Mouse (Mus musculus) intestine, embryonic 16.5 days (tissue): ENCODE results near the gene Tssc4. TPM values are rescaled to one million over a fixed set of nuclear protein-coding genes. Genes with fewer than 3 reads are reported as not detected.

Experiments
- ATAC-seq: fragments of 200-750 bp; cut with Nextera tagmentation; 2 replicates; pipeline ENCODE4 v1.8.0; 2017; ENCODE audit warnings: moderate TSS enrichment, moderate library complexity
- H3K27ac ChIP-seq: fragments of 300-500 bp; sonication (generic); 2 replicates; pipeline ENCODE4 v1.5.1; 2014; ENCODE audit warnings: mild to moderate bottlenecking, low read length
- H3K27me3 ChIP-seq: fragments of 300-500 bp; sonication (generic); replicated peaks from 2 replicates; pipeline ENCODE4 v1.6.1; 2014; ENCODE audit warnings: low read length, control low read depth, mixed read lengths; ENCODE audit not compliant: control insufficient read depth, insufficient read depth
- H3K36me3 ChIP-seq: fragments of 300-500 bp; sonication (generic); 2 replicates; pipeline ENCODE4 v1.6.1; 2014; ENCODE audit warnings: low read length, control low read depth; ENCODE audit not compliant: control insufficient read depth, insufficient read depth
- H3K4me1 ChIP-seq: fragments of 300-500 bp; sonication (generic); 2 replicates; pipeline ENCODE4 v1.6.1; 2014; ENCODE audit warnings: low read length, control low read depth, mixed read lengths; ENCODE audit not compliant: control insufficient read depth, insufficient read depth
- H3K4me2 ChIP-seq: fragments of 300-500 bp; sonication (generic); 2 replicates; pipeline ENCODE4 v1.6.1; 2014; ENCODE audit warnings: low read depth, low read length, control low read depth
- H3K4me3 ChIP-seq: fragments of 300-500 bp; sonication (generic); 2 replicates; pipeline ENCODE4 v1.5.1; 2014; ENCODE audit warnings: mild to moderate bottlenecking, low read length
- H3K9ac ChIP-seq: fragments of 300-500 bp; sonication (generic); 2 replicates; pipeline ENCODE4 v1.6.1; 2014; ENCODE audit warnings: low read depth, low read length
- H3K9me3 ChIP-seq: fragments of 300-500 bp; sonication (generic); 2 replicates; pipeline ENCODE4 v1.6.1; 2016; ENCODE audit warnings: low read length, control low read depth; ENCODE audit not compliant: control insufficient read depth
- WGBS: fragments of 180-500 bp; shearing (Covaris S2); extraction: QIAGEN DNeasy Blood & Tissue Kit; methylation state at CpG from one replicate; pipeline ENCODE4 v1.1.7; 2014; 5-methylcytosine and 5-hydroxymethylcytosine counted together
- polyA plus RNA-seq: library from polyadenylated mRNA; unstranded; fragments of >200 nt; fragmentation: Nextera tagmentation; extraction: Ambion mirVana; gene quantifications from 2 replicates; pipeline ENCODE4 v1.2.1, GENCODE M21; 2015

Tssc4 gene
- polyA plus RNA-seq, 1 experiment from 2014 or later: 74.7 TPM

GRCm38 (mm10) chr7:143033581-143033980 lies 35.5 kb upstream of the Tssc4 start:
- ATAC-seq: no peak
- H3K36me3 ChIP-seq: no peaks in the 10 kb centered on the region
- no peak overlapping the region for H3K4me3 ChIP-seq
- H3K27ac ChIP-seq: no peak overlapping the region
- no peak overlapping the region for H3K4me2 ChIP-seq
- no peaks in the 10 kb centered on the region for H3K9me3 ChIP-seq
- 84% methylated on average over 4 of the region's 4 CpGs for WGBS
- no peak overlapping the region for H3K9ac ChIP-seq
- no peaks in the 10 kb centered on the region for H3K27me3 ChIP-seq
- H3K4me1 ChIP-seq: no peaks in the 10 kb centered on the region

- Histone ChIP-seq H3K27me3 (no peaks in the 10 kb centered on the region), H3K4me2 (no peak overlapping the region), H3K9me3 (no peaks in the 10 kb centered on the region), H3K27ac (no peak overlapping the region), H3K9ac (no peak overlapping the region), H3K4me1 (no peaks in the 10 kb centered on the region), H3K4me3 (no peak overlapping the region), H3K36me3 (no peaks in the 10 kb centered on the region)
- 94% methylated on average over 2 of the region's 2 CpGs for WGBS
- no peak for ATAC-seq
These were observed 34.9 kb upstream of the Tssc4 start for GRCm38 (mm10) chr7:143034112-143034511.

DNA sequence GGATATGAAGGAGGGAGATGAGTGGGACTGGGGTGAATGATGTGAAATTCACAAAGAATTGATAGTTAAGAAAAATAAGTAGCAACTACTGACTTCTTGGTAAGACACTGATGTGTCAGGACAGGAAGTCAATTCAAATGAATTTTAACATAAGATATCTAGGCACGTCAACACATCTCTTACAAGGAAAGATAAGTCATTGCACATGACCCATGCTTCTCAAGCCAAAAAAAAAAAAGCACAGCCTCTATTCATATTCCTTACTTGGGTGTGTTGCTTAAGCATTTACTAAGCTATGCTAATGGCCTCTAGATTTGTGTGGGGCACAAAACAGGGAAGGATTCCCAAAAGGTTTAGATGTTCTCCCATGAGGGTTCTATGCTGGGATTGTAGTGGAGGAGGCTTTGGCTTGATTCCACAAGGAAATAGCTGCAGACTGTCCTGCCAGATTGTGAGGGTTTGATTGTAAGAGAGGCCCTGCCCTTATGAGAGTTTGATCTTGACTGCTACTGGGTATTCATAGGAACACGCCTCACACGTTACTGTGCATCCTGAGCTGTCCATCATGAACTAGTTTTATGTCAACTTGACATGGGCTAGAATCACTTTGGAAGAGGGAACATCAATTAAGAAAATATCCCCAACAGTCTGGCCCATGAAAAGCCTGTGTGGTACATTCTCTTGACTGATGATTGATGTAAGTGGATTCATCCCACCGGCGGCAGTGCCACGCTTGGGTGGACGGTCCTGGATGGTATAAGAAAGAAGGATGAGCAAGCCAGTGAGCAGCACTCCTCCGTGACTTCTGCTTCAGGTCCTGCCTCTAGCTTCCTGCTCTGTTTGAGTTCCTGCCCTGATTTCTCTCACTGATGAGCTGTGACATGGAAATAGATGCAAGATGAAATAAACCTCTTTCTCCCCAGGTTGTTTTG lies 34.3 kb upstream of the Tssc4 start:
- H3K4me1 ChIP-seq: no peaks in the 10 kb centered on the region
- no peaks in the 10 kb centered on the region for H3K36me3 ChIP-seq
- no peak overlapping the region for H3K4me2 ChIP-seq
- ATAC-seq: no peak
- H3K27me3 ChIP-seq: no peaks in the 10 kb centered on the region
- no peak overlapping the region for H3K9ac ChIP-seq
- WGBS: 92% methylated on average over 8 of the region's 8 CpGs
- H3K4me3 ChIP-seq: no peak overlapping the region
- H3K27ac ChIP-seq: no peak overlapping the region
- H3K9me3 ChIP-seq: no peaks in the 10 kb centered on the region

- WGBS: 73% methylated on average over 3 of the region's 3 CpGs
- no peak overlapping the region for H3K27ac ChIP-seq
- H3K4me1 ChIP-seq: peaks cover 6% of the 10 kb centered on the region
- H3K4me2 ChIP-seq: no peak overlapping the region
- no peaks in the 10 kb centered on the region for H3K27me3 ChIP-seq
- H3K9ac ChIP-seq: no peak overlapping the region
- no peaks in the 10 kb centered on the region for H3K9me3 ChIP-seq
- no peak for ATAC-seq
- H3K4me3 ChIP-seq: no peak overlapping the region
- H3K36me3 ChIP-seq: no peaks in the 10 kb centered on the region
These were observed 32.3 kb upstream of the Tssc4 start for GRCm38 (mm10) chr7:143036787-143037186.

DNA sequence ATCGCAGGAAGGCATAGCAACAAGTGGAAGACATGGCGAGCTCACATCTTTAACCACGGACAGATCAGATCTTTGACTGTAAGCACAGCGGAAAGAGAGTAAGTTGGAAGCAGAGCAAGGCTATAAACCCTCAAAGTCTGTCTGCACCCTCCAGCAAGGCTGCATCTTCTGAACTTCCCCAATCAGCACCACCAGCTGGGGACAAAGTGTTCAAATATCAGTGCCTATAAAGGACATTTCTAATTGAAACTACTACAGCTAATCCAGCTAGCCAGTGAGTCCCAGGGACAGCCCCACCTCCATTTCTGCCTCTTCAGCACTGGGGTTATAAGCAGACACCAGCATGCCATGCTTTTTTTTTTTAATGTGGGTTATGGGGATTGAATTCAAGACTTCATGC lies 31.7 kb upstream of the Tssc4 start:
- H3K9me3 ChIP-seq: no peaks in the 10 kb centered on the region
- peaks cover 9% of the 10 kb centered on the region for H3K4me1 ChIP-seq
- H3K27ac ChIP-seq: no peak overlapping the region
- H3K27me3 ChIP-seq: no peaks in the 10 kb centered on the region
- no peak overlapping the region for H3K9ac ChIP-seq
- no peak overlapping the region for H3K4me3 ChIP-seq
- 91% methylated on average over 4 of the region's 4 CpGs for WGBS
- no peak for ATAC-seq
- H3K4me2 ChIP-seq: no peak overlapping the region
- H3K36me3 ChIP-seq: no peaks in the 10 kb centered on the region

DNA sequence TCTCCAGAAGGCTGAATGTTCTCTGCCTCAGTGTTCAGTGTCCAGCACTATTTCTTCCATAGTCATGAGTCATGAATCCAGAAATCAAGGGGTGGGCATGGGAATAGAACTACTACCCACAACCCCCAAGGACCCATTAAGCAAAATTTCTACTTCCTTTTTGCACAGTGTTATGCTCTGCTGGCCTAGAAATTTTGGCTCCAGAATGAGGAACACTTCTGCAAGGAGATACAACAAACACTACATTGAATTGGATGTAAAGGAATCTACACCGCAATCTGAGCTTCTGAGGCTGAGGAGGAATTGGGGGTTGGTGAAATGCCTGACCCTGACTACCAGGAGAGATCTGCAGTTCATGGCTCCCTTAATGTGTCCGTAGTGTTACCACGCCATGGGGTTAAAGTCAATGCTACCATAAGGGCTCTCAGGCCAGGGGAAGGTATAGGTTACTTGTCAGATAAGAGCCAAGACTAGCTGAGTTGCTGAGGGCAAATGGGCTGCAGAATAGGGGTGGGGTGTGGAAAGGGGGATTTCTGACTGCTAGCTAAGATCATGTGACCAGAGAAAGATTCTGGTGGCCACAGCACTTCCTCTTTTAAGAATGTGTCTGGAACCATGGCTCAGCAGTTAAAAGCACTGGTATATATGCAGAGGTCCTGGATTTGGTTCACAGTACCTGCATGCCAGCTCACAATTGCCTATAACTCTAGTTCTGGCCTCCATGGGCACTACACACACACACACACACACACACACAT lies 30.7 kb upstream of the Tssc4 start:
- Histone ChIP-seq H3K9me3 (no peaks in the 10 kb centered on the region), H3K27me3 (no peaks in the 10 kb centered on the region), H3K4me2 (no peak overlapping the region), H3K27ac (no peak overlapping the region), H3K36me3 (no peaks in the 10 kb centered on the region), H3K4me3 (no peak overlapping the region), H3K9ac (no peak overlapping the region), H3K4me1 (peaks cover 9% of the 10 kb centered on the region)
- WGBS: 85% methylated on average over 3 of the region's 3 CpGs
- ATAC-seq: no peak

GRCm38 (mm10) chr7:143040561-143040960 lies 28.5 kb upstream of the Tssc4 start:
- H3K27ac ChIP-seq: no peak overlapping the region
- H3K9ac ChIP-seq: no peak overlapping the region
- no peaks in the 10 kb centered on the region for H3K27me3 ChIP-seq
- no peak overlapping the region for H3K4me3 ChIP-seq
- peaks cover 9% of the 10 kb centered on the region for H3K4me1 ChIP-seq
- H3K9me3 ChIP-seq: no peaks in the 10 kb centered on the region
- 90% methylated on average over 3 of the region's 3 CpGs for WGBS
- H3K36me3 ChIP-seq: no peaks in the 10 kb centered on the region
- H3K4me2 ChIP-seq: no peak overlapping the region
- ATAC-seq: no peak

GRCm38 (mm10) chr7:143041138-143041822 lies 27.8 kb upstream of the Tssc4 start:
- no peak for ATAC-seq
- 64% methylated on average over 3 of the region's 3 CpGs for WGBS
- no peak overlapping the region for H3K9ac ChIP-seq
- no peaks in the 10 kb centered on the region for H3K27me3 ChIP-seq
- 0 out of 2 replicates have a peak overlapping the region, but pooled peaks have one; percentile 26 for H3K27ac ChIP-seq
- peaks cover 9% of the 10 kb centered on the region for H3K4me1 ChIP-seq
- H3K36me3 ChIP-seq: no peaks in the 10 kb centered on the region
- H3K9me3 ChIP-seq: no peaks in the 10 kb centered on the region
- H3K4me2 ChIP-seq: no peak overlapping the region
- H3K4me3 ChIP-seq: no peak overlapping the region

DNA sequence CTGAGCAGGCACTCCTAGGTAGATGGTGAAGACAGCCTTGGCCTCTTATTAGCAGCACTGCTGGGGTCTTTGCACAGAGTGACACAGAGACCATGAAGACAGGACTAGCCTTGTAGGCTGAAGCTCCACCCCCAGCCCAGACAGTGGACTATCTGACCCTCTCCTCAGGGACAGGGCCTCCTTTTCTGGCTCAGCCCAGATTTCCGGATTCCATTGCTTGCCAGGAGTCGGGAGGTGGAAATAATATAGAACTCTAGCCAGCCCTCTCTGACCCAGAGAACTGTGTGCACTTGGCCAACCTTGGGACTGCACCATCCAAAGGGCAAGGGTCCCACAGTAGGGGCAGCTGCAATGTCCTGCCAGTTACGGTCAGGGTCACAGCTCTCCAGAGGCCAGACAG lies 27.0 kb upstream of the Tssc4 start:
- peak overlapping the region; percentile 9; the same call in 1 of the 2 replicates for H3K27ac ChIP-seq
- no peak overlapping the region for H3K4me2 ChIP-seq
- no peaks in the 10 kb centered on the region for H3K36me3 ChIP-seq
- H3K9ac ChIP-seq: no peak overlapping the region
- WGBS: 63% methylated on average over 3 of the region's 3 CpGs
- H3K27me3 ChIP-seq: no peaks in the 10 kb centered on the region
- no peaks in the 10 kb centered on the region for H3K9me3 ChIP-seq
- H3K4me3 ChIP-seq: no peak overlapping the region
- H3K4me1 ChIP-seq: peaks cover 9% of the 10 kb centered on the region
- ATAC-seq: peak; percentile 62
